Mouse (Mus musculus): Measurements from ENCODE around the gene Car10. TPM values are rescaled to one million over a fixed set of nuclear protein-coding genes. Genes with fewer than 3 reads are reported as not detected.

The Car10 gene
- polyA plus RNA-seq, 1 experiment from 2014 or later = 0.08 TPM

DNA sequence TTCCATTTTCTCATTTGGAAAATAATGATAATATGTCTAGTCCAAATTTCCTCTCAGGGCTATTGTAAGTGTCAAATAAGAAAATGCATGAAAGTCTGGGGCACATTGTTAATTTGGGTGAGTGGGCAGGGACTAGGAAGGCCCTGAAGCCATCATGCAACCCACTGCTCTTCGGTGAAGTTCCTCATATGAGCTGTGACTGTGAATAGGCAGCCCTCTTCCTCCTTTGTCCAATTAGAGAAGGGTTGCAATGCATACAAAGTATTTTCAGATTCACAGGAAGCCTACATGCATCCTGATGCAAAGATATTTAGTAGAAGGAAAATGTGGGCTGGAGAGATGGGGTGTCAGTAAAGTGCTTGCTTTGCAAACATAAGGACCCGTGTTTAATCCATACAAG, 419.1 kb downstream of the Car10 start:
- no peak overlapping the region for H3K4me3 ChIP-seq (ENCODE audit: low read depth, low read length)
- H3K27me3 ChIP-seq (ENCODE audit: control insufficient read depth, insufficient read depth, low read length) = no peaks in the 10 kb centered on the region
- no peaks in the 10 kb centered on the region for H3K4me1 ChIP-seq (ENCODE audit: control insufficient read depth, insufficient read depth, low read length)
- H3K27ac ChIP-seq (replicated peaks; ENCODE audit: low read depth, low read length) = no peak overlapping the region
- H3K9me3 ChIP-seq (ENCODE audit: control insufficient read depth, low read length) = no peaks in the 10 kb centered on the region
- WGBS = 83% methylated on average over 2 of the region's 2 CpGs
- no peak overlapping the region for H3K9ac ChIP-seq (ENCODE audit: low read length)
- DNase-seq (ENCODE audit: low spot score) (no peak), ATAC-seq (ENCODE audit: insufficient number of reproducible peaks, low FRiP score, low TSS enrichment, low read depth) (no peak)
- no peaks in the 10 kb centered on the region for H3K36me3 ChIP-seq (ENCODE audit: control insufficient read depth, insufficient read depth, low read length)
- H3K4me2 ChIP-seq (ENCODE audit: low read depth, severe bottlenecking) = no peak overlapping the region

DNA sequence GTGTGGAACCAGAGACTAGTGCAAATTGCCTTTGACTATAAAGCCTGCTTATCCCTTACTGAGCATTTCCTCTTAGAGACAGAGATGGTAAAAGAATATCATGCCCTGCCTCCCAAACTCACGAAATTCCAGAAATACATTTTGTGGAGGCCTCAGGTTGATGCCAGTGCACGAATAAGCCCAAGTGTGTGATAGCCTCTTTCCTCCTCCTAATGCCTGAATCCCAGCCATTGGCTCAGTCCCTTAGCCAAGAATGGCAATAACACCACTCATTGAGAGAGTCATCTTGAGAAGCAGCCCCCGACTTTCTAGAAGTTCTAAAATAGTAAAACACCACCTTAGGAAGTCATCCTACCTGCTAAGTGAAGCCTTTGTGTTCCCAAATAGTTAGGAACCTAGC, 424.7 kb downstream of the Car10 start:
- 79% methylated on average over 3 of the region's 3 CpGs for WGBS
- Histone ChIP-seq H3K4me1 (ENCODE audit: control insufficient read depth, insufficient read depth, low read length) (no peaks in the 10 kb centered on the region), H3K9ac (ENCODE audit: low read length) (no peak overlapping the region), H3K27ac (replicated peaks; ENCODE audit: low read depth, low read length) (no peak overlapping the region), H3K9me3 (ENCODE audit: control insufficient read depth, low read length) (no peaks in the 10 kb centered on the region), H3K4me2 (ENCODE audit: low read depth, severe bottlenecking) (no peak overlapping the region), H3K27me3 (ENCODE audit: control insufficient read depth, insufficient read depth, low read length) (no peaks in the 10 kb centered on the region), H3K36me3 (ENCODE audit: control insufficient read depth, insufficient read depth, low read length) (no peaks in the 10 kb centered on the region), H3K4me3 (ENCODE audit: low read depth, low read length) (no peak overlapping the region)
- ATAC-seq (ENCODE audit: insufficient number of reproducible peaks, low FRiP score, low TSS enrichment, low read depth) = no peak
- no peak for DNase-seq (ENCODE audit: low spot score)

DNA sequence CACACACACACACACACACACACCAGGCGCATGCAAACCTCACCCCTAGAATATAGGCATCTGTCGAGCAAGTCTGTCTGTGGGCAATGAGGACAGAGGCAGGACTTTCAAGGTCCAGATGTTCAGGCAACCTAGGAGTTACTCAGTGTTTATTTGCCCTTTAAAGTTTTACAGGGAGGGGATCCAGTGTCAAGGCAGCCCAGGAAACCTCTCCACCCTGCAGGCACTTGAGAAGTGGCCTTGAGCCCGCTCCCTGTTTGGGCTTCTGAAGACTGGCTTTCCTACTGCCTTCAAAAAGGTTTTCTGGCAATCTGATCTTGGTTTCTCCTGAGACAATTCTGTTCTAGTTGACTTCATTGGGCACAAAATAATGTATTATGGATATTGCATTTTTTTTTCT, 428.1 kb downstream of the Car10 start:
- no peak for DNase-seq (ENCODE audit: low spot score)
- Histone ChIP-seq H3K4me3 (ENCODE audit: low read depth, low read length) (no peak overlapping the region), H3K27me3 (ENCODE audit: control insufficient read depth, insufficient read depth, low read length) (no peaks in the 10 kb centered on the region), H3K4me2 (ENCODE audit: low read depth, severe bottlenecking) (no peak overlapping the region), H3K36me3 (ENCODE audit: control insufficient read depth, insufficient read depth, low read length) (no peaks in the 10 kb centered on the region), H3K9me3 (ENCODE audit: control insufficient read depth, low read length) (no peaks in the 10 kb centered on the region), H3K4me1 (ENCODE audit: control insufficient read depth, insufficient read depth, low read length) (no peaks in the 10 kb centered on the region), H3K9ac (ENCODE audit: low read length) (no peak overlapping the region), H3K27ac (replicated peaks; ENCODE audit: low read depth, low read length) (no peak overlapping the region)
- WGBS = 56% methylated on average over 3 of the region's 3 CpGs
- ATAC-seq (ENCODE audit: insufficient number of reproducible peaks, low FRiP score, low TSS enrichment, low read depth) = no peak

GRCm38 (mm10) chr11:93531029-93531680, 433.3 kb downstream of the Car10 start:
- 76% methylated on average over 7 of the region's 7 CpGs for WGBS
- DNase-seq (ENCODE audit: low spot score) = no peak
- Histone ChIP-seq H3K9me3 (ENCODE audit: control insufficient read depth, low read length) (no peaks in the 10 kb centered on the region), H3K9ac (ENCODE audit: low read length) (no peak overlapping the region), H3K4me1 (ENCODE audit: control insufficient read depth, insufficient read depth, low read length) (no peaks in the 10 kb centered on the region), H3K27me3 (ENCODE audit: control insufficient read depth, insufficient read depth, low read length) (no peaks in the 10 kb centered on the region), H3K36me3 (ENCODE audit: control insufficient read depth, insufficient read depth, low read length) (no peaks in the 10 kb centered on the region), H3K27ac (replicated peaks; ENCODE audit: low read depth, low read length) (no peak overlapping the region), H3K4me2 (ENCODE audit: low read depth, severe bottlenecking) (no peak overlapping the region), H3K4me3 (ENCODE audit: low read depth, low read length) (no peak overlapping the region)
- no peak for ATAC-seq (ENCODE audit: insufficient number of reproducible peaks, low FRiP score, low TSS enrichment, low read depth)

- H3K27me3 ChIP-seq (ENCODE audit: control insufficient read depth, insufficient read depth, low read length) = no peaks in the 10 kb centered on the region
- H3K27ac ChIP-seq (replicated peaks; ENCODE audit: low read depth, low read length) = no peak overlapping the region
- H3K9ac ChIP-seq (ENCODE audit: low read length) = no peak overlapping the region
- no peak overlapping the region for H3K4me2 ChIP-seq (ENCODE audit: low read depth, severe bottlenecking)
- 87% methylated on average over 6 of the region's 6 CpGs for WGBS
- H3K36me3 ChIP-seq (ENCODE audit: control insufficient read depth, insufficient read depth, low read length) = no peaks in the 10 kb centered on the region
- no peak overlapping the region for H3K4me3 ChIP-seq (ENCODE audit: low read depth, low read length)
- ATAC-seq (ENCODE audit: insufficient number of reproducible peaks, low FRiP score, low TSS enrichment, low read depth) (no peak), DNase-seq (ENCODE audit: low spot score) (no peak)
- no peaks in the 10 kb centered on the region for H3K9me3 ChIP-seq (ENCODE audit: control insufficient read depth, low read length)
- H3K4me1 ChIP-seq (ENCODE audit: control insufficient read depth, insufficient read depth, low read length) = no peaks in the 10 kb centered on the region
Observed at GRCm38 (mm10) chr11:93536244-93536643, 438.4 kb downstream of the Car10 start.

- ATAC-seq (ENCODE audit: insufficient number of reproducible peaks, low FRiP score, low TSS enrichment, low read depth) = no peak
- Histone ChIP-seq H3K36me3 (ENCODE audit: control insufficient read depth, insufficient read depth, low read length) (no peaks in the 10 kb centered on the region), H3K27me3 (ENCODE audit: control insufficient read depth, insufficient read depth, low read length) (no peaks in the 10 kb centered on the region), H3K4me3 (ENCODE audit: low read depth, low read length) (no peak overlapping the region), H3K9me3 (ENCODE audit: control insufficient read depth, low read length) (no peaks in the 10 kb centered on the region), H3K4me2 (ENCODE audit: low read depth, severe bottlenecking) (no peak overlapping the region), H3K27ac (replicated peaks; ENCODE audit: low read depth, low read length) (no peak overlapping the region), H3K9ac (ENCODE audit: low read length) (no peak overlapping the region), H3K4me1 (ENCODE audit: control insufficient read depth, insufficient read depth, low read length) (no peaks in the 10 kb centered on the region)
- no peak for DNase-seq (ENCODE audit: low spot score)
- 65% methylated on average over 5 of the region's 5 CpGs for WGBS
Observed at GRCm38 (mm10) chr11:93548904-93549303, 451.1 kb downstream of the Car10 start.

- Histone ChIP-seq H3K36me3 (ENCODE audit: control insufficient read depth, insufficient read depth, low read length) (no peaks in the 10 kb centered on the region), H3K27ac (replicated peaks; ENCODE audit: low read depth, low read length) (no peak overlapping the region), H3K9ac (ENCODE audit: low read length) (no peak overlapping the region), H3K4me1 (ENCODE audit: control insufficient read depth, insufficient read depth, low read length) (no peaks in the 10 kb centered on the region), H3K4me2 (ENCODE audit: low read depth, severe bottlenecking) (no peak overlapping the region), H3K9me3 (ENCODE audit: control insufficient read depth, low read length) (no peaks in the 10 kb centered on the region), H3K4me3 (ENCODE audit: low read depth, low read length) (no peak overlapping the region), H3K27me3 (ENCODE audit: control insufficient read depth, insufficient read depth, low read length) (no peaks in the 10 kb centered on the region)
- WGBS = 7% methylated on average over 3 of the region's 3 CpGs
- DNase-seq (ENCODE audit: low spot score) (peak; percentile 74), ATAC-seq (ENCODE audit: insufficient number of reproducible peaks, low FRiP score, low TSS enrichment, low read depth) (no peak)
Observed at GRCm38 (mm10) chr11:93550908-93551307, 453.1 kb downstream of the Car10 start.

DNA sequence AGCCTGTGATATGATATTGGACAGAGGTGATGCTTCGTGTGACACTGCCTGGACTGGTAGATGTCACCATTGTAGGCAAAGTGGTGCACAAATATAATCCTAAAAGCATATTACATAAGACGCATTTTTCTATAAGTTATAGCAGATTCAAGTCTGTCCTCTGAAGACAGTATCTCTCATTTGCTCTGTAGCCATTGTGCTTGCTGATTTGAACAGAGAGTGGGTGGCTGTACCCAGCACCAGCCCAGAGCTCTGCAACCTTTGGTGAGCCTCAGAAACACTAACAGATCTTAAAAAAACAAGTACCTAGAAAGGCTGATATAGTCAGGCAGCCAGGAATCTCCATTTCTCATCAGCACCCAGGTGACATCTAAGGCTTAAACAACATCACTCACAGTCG, 461.3 kb downstream of the Car10 start:
- no peak for DNase-seq (ENCODE audit: low spot score)
- no peak for ATAC-seq (ENCODE audit: insufficient number of reproducible peaks, low FRiP score, low TSS enrichment, low read depth)
- 84% methylated on average over 3 of the region's 3 CpGs for WGBS
- Histone ChIP-seq H3K4me3 (ENCODE audit: low read depth, low read length) (no peak overlapping the region), H3K9me3 (ENCODE audit: control insufficient read depth, low read length) (no peaks in the 10 kb centered on the region), H3K27me3 (ENCODE audit: control insufficient read depth, insufficient read depth, low read length) (no peaks in the 10 kb centered on the region), H3K9ac (ENCODE audit: low read length) (no peak overlapping the region), H3K4me1 (ENCODE audit: control insufficient read depth, insufficient read depth, low read length) (no peaks in the 10 kb centered on the region), H3K27ac (replicated peaks; ENCODE audit: low read depth, low read length) (no peak overlapping the region), H3K36me3 (ENCODE audit: control insufficient read depth, insufficient read depth, low read length) (no peaks in the 10 kb centered on the region), H3K4me2 (ENCODE audit: low read depth, severe bottlenecking) (no peak overlapping the region)

GRCm38 (mm10) chr11:93560570-93560969, 462.7 kb downstream of the Car10 start:
- H3K27me3 ChIP-seq (ENCODE audit: control insufficient read depth, insufficient read depth, low read length) = no peaks in the 10 kb centered on the region
- no peak overlapping the region for H3K4me2 ChIP-seq (ENCODE audit: low read depth, severe bottlenecking)
- 56% methylated on average over 7 of the region's 7 CpGs for WGBS
- no peaks in the 10 kb centered on the region for H3K9me3 ChIP-seq (ENCODE audit: control insufficient read depth, low read length)
- no peaks in the 10 kb centered on the region for H3K36me3 ChIP-seq (ENCODE audit: control insufficient read depth, insufficient read depth, low read length)
- DNase-seq (ENCODE audit: low spot score) (no peak), ATAC-seq (ENCODE audit: insufficient number of reproducible peaks, low FRiP score, low TSS enrichment, low read depth) (no peak)
- no peaks in the 10 kb centered on the region for H3K4me1 ChIP-seq (ENCODE audit: control insufficient read depth, insufficient read depth, low read length)
- H3K4me3 ChIP-seq (ENCODE audit: low read depth, low read length) = no peak overlapping the region
- no peak overlapping the region for H3K9ac ChIP-seq (ENCODE audit: low read length)
- H3K27ac ChIP-seq (replicated peaks; ENCODE audit: low read depth, low read length) = no peak overlapping the region

Measured in limb, embryonic 11.5 days (tissue).